Mouse (Mus musculus) hindbrain, embryonic 16.5 days (tissue): ENCODE results near the gene Slc13a4. TPM values are rescaled to one million over a fixed set of nuclear protein-coding genes. Genes with fewer than 3 reads are reported as not detected.
A peak's percentile ranks its signal among the peaks of the same experiment; 100 is the strongest.

Experiments
- ATAC-seq: fragments of 200-750 bp; cut with Nextera tagmentation; 2 replicates; pipeline ENCODE4 v1.8.0; 2017; ENCODE audit warnings: moderate TSS enrichment, moderate library complexity
- H3K27ac ChIP-seq: fragments of 300-500 bp; sonication (generic); 2 replicates; pipeline ENCODE4 v1.5.1; 2014; ENCODE audit warnings: low read depth, mild to moderate bottlenecking, control low read depth, low read length, moderate library complexity
- H3K27me3 ChIP-seq: fragments of 300-500 bp; sonication (generic); replicated peaks from 2 replicates; pipeline ENCODE4 v1.6.1; 2014; ENCODE audit warnings: low read length; ENCODE audit not compliant: control insufficient read depth, insufficient read depth
- H3K36me3 ChIP-seq: fragments of 300-500 bp; sonication (generic); 2 replicates; pipeline ENCODE4 v1.6.1; 2014; ENCODE audit warnings: mild to moderate bottlenecking, low read length, moderate library complexity, mixed read lengths; ENCODE audit not compliant: control insufficient read depth, insufficient read depth
- H3K4me1 ChIP-seq: fragments of 300-500 bp; sonication (generic); 2 replicates; pipeline ENCODE4 v1.6.1; 2014; ENCODE audit warnings: low read depth, low read length; ENCODE audit not compliant: control insufficient read depth, insufficient read depth
- H3K4me2 ChIP-seq: fragments of 300-500 bp; sonication (generic); 2 replicates; pipeline ENCODE4 v1.6.1; 2014; ENCODE audit warnings: mild to moderate bottlenecking, low read length, control low read depth, moderate library complexity
- H3K4me3 ChIP-seq: fragments of 300-500 bp; sonication (generic); 2 replicates; pipeline ENCODE4 v1.5.1; 2014; ENCODE audit warnings: mild to moderate bottlenecking, low read length, control low read depth, moderate library complexity
- H3K9ac ChIP-seq: fragments of 300-500 bp; sonication (generic); 2 replicates; pipeline ENCODE4 v1.6.1; 2014; ENCODE audit warnings: low read depth, mild to moderate bottlenecking, control low read depth, low read length, moderate library complexity
- H3K9me3 ChIP-seq: fragments of 300-500 bp; sonication (generic); 2 replicates; pipeline ENCODE4 v1.6.1; 2014; ENCODE audit warnings: mild to moderate bottlenecking, low read length, moderate library complexity; ENCODE audit not compliant: control insufficient read depth
- WGBS: fragments of 180-500 bp; shearing (Covaris S2); extraction: QIAGEN DNeasy Blood & Tissue Kit; methylation state at CpG from one replicate; pipeline ENCODE4 v1.1.7; 2014; 5-methylcytosine and 5-hydroxymethylcytosine counted together
- polyA plus RNA-seq: library from polyadenylated mRNA; unstranded; fragments of >200 nt; fragmentation: Nextera tagmentation; extraction: Ambion mirVana; gene quantifications from 2 replicates; pipeline ENCODE4 v1.2.1, GENCODE M21; 2015

The Slc13a4 gene
- 11.0 and 11.2 TPM in 2 replicates for polyA plus RNA-seq

DNA sequence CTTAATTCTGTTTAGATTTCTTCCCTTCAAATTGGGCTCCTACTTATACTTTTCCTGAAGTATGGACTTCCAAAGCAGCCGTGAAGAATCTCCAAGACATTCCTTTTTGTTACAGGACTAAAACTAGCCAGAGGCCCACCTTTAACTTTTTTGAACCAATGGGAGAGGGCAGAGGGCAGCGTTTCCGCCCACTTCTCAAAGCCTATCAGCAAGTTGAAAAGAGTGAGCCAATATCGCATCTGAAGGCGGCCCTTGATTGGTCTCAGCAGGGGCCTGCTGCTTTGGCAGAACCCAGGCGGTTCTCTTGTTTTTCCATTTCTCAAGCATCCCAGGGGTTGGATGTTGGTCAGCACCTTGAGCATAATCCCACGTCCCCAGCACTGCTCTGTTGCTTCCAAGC lies at the start of gene Slc13a4:
Gene Slc13a4, minus strand, starts transcription at position 95 of the 400 bp plus-strand sequence.
- no peak within 1 kb of the TSS for H3K4me2 ChIP-seq
- H3K9ac ChIP-seq = no peak within 1 kb of the TSS
- H3K9me3 ChIP-seq = no peaks in the 10 kb centered on the region
- H3K27ac ChIP-seq = no peak within 1 kb of the TSS
- no peak within 1 kb of the TSS for H3K4me3 ChIP-seq
- no peaks in the 10 kb centered on the region for H3K4me1 ChIP-seq
- H3K36me3 ChIP-seq = no peaks in the 10 kb centered on the region
- H3K27me3 ChIP-seq = no peaks in the 10 kb centered on the region
- ATAC-seq = no peak
- 21% methylated on average over 7 of the region's 7 CpGs for WGBS

DNA sequence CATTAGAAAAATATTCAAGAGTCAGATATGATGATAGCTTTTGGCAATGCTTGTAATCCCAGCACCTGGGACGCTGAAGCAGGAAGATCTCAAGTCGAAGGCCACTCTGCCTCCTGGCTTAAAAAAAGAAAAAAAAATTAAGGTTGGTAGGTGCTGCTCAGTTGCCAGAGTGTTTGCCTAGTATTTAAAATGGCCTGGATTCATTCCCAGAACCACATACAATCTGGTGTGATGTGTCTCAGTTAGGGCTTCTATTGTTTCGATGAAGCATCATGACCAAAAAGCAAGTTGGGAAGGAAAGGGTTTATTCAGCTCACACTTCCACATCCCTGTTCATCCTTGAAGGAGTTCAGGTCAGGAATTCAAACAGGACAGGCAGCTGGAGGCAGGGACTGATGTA lies 47.4 kb upstream of the Slc13a4 start:
- Histone ChIP-seq H3K9me3 (no peaks in the 10 kb centered on the region), H3K4me1 (peaks cover 4% of the 10 kb centered on the region), H3K4me2 (no peak overlapping the region), H3K36me3 (no peaks in the 10 kb centered on the region), H3K27ac (no peak overlapping the region), H3K27me3 (no peaks in the 10 kb centered on the region), H3K9ac (no peak overlapping the region), H3K4me3 (no peak overlapping the region)
- ATAC-seq = no peak
- 84% methylated on average over 3 of the region's 3 CpGs for WGBS

DNA sequence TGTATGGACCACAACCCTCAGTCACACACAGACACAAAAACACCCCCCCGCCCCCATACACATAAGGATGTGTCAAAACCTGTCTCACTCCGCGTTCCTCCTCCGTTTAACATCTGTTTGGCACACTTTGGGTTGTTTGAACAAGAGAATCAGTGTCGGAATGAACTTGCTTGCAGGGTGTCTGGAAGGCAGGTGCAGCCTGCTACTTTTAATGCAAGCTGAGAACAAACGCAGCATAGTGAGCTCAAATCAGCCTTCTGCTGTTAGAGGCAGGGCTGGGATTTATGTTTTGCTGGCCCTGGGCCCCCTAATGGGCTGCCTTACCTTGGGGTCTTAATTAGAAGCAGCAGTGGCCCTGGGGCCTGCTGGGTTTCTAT lies 46.7 kb upstream of the Slc13a4 start:
- Histone ChIP-seq H3K4me3 (no peak overlapping the region), H3K4me2 (no peak overlapping the region), H3K36me3 (no peaks in the 10 kb centered on the region), H3K4me1 (peaks cover 4% of the 10 kb centered on the region), H3K27me3 (no peaks in the 10 kb centered on the region), H3K9me3 (no peaks in the 10 kb centered on the region), H3K9ac (no peak overlapping the region), H3K27ac (no peak overlapping the region)
- peak; percentile 57; the same call in 1 of the 2 replicates for ATAC-seq
- WGBS = 12% methylated on average over 6 of the region's 6 CpGs

DNA sequence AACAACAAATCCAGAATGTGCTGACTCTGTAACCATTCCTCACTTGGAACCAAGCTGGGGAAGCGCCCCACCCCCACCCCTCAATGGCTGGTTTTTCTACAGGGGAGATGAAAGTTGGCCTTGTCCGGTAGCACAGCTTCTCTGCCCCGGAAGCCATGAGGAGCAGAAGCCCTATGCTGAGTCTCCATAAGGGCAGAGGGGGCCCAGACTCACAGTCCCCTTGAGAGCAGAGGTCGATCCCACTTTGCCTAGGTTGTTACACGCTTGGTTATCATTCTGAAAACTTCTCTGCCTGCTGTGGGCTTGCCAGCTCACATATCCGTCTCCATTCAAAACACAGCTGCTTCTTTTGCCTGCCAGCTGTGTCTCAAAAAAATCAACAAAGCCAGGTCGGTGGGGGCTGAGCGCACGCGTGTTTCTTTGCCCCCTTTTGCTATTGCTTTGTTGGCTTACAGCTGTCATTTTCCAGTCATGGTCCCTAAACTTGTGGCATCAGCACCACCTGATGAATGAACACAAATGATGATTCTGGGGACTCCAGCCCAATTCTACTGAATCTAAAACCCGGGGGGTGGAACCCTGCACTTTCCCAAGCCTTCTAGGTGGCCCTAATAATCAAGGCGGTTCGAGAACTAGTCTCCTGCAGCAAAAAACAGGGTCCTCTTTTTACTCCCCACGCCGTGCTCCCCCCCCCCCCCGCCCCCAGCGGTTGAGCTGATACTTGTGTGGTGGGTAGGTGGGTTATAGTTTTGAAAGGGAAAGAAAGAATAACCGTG lies 46.1 kb upstream of the Slc13a4 start:
- no peaks in the 10 kb centered on the region for H3K36me3 ChIP-seq
- peak overlapping the region; percentile 4; the same call in 1 of the 2 replicates for H3K4me2 ChIP-seq
- peaks cover 4% of the 10 kb centered on the region for H3K4me1 ChIP-seq
- H3K27ac ChIP-seq = no peak overlapping the region
- 7% methylated on average over 18 of the region's 18 CpGs for whole genome bisulfite sequencing
- H3K9ac ChIP-seq = no peak overlapping the region
- ATAC-seq = no peak
- H3K27me3 ChIP-seq = no peaks in the 10 kb centered on the region
- no peak overlapping the region for H3K4me3 ChIP-seq
- no peaks in the 10 kb centered on the region for H3K9me3 ChIP-seq

DNA sequence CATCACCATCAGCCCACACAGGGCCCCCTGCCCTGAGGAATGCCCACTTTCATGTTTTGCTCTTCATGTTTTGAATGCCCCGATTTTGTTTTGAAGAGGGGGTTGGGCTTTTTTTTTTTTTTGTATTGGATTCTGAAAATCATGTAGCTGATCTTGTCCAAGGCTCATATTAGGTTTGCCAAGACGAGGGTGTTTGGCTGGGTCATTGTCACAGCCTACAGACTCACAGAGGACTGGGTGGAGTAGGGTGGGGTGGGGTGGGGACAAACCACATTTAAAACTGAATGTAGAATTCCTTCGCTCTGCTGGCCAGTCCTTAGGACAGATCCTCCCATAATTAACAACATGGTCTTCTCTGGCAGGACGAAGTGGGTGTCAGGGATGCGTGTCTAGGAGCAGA lies 45.5 kb upstream of the Slc13a4 start:
- 62% methylated on average over 5 of the region's 5 CpGs for WGBS
- no peak overlapping the region for H3K9ac ChIP-seq
- ATAC-seq = no peak
- H3K9me3 ChIP-seq = no peaks in the 10 kb centered on the region
- no peak overlapping the region for H3K27ac ChIP-seq
- H3K27me3 ChIP-seq = no peaks in the 10 kb centered on the region
- H3K36me3 ChIP-seq = no peaks in the 10 kb centered on the region
- peaks cover 4% of the 10 kb centered on the region for H3K4me1 ChIP-seq
- H3K4me2 ChIP-seq = no peak overlapping the region
- H3K4me3 ChIP-seq = no peak overlapping the region

DNA sequence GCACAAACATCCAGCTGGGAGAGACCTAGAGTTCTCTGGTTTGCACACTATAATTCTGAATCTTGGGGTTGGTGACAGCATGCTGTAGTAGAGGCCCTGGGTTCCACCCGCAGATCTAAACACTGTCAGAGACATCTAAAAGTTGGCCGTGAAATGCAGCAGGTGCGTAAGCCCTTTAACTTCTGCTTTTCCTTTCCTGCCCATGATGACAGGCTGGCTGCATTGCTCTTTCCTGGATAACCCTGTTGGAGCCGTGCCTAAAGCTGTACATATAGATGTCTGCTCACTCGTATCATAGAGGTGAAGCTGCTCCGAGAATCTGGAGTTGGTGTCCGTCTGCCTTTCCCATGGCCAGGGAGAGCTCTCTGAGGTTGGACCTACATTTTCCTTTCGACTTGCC lies 44.9 kb upstream of the Slc13a4 start:
- H3K27ac ChIP-seq = no peak overlapping the region
- H3K4me2 ChIP-seq = no peak overlapping the region
- 85% methylated on average over 8 of the region's 8 CpGs for WGBS
- H3K27me3 ChIP-seq = no peaks in the 10 kb centered on the region
- no peaks in the 10 kb centered on the region for H3K9me3 ChIP-seq
- H3K4me3 ChIP-seq = no peak overlapping the region
- no peaks in the 10 kb centered on the region for H3K36me3 ChIP-seq
- H3K9ac ChIP-seq = no peak overlapping the region
- no peak for ATAC-seq
- peaks cover 4% of the 10 kb centered on the region for H3K4me1 ChIP-seq

DNA sequence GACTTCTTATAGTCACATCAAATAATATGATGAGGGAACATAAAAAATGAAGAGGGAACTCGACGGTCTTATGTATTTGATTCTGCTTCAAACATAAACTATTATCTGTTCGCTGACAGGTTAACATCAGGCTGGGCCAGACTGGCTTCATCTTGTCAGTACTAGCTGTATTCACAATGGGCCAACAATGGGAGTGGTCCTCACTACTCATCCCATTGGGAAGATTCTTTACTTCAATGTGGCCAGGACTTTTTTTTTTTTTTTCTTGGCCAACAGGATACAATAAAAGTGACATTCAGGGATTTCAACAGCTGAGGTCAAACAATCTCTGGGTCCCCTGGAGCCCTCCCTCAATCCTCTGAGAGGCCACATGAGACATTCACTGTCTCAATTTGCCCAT lies 43.9 kb upstream of the Slc13a4 start:
- no peak overlapping the region for H3K4me3 ChIP-seq
- H3K27ac ChIP-seq = no peak overlapping the region
- no peaks in the 10 kb centered on the region for H3K27me3 ChIP-seq
- peaks cover 4% of the 10 kb centered on the region for H3K4me1 ChIP-seq
- no peaks in the 10 kb centered on the region for H3K36me3 ChIP-seq
- ATAC-seq = no peak
- H3K4me2 ChIP-seq = no peak overlapping the region
- H3K9ac ChIP-seq = no peak overlapping the region
- 98% methylated on average over 3 of the region's 3 CpGs for WGBS
- no peaks in the 10 kb centered on the region for H3K9me3 ChIP-seq

DNA sequence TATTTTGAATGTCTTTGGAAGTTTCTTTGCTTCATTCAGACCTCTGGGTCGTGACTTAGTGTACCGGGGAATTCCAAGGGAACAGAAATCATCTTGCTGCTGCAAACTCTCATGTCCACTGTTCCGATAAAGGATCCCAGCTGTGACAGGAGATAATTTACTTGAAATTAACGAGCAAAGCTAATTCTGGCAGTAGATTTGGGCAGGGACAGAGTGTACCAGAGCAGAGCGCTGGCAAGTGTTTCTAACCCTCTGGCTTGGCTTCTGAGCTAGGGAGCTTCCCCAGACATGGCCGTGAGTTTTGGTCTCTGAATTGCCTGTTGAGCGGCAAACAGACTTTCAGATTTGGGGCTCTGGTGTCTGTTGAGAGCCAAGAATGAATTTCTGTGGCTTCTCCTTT lies 41.9 kb upstream of the Slc13a4 start:
- Histone ChIP-seq H3K9ac (no peak overlapping the region), H3K27me3 (no peaks in the 10 kb centered on the region), H3K4me3 (no peak overlapping the region), H3K4me1 (peaks cover 4% of the 10 kb centered on the region), H3K9me3 (no peaks in the 10 kb centered on the region), H3K36me3 (no peaks in the 10 kb centered on the region), H3K4me2 (no peak overlapping the region), H3K27ac (no peak overlapping the region)
- ATAC-seq = no peak
- WGBS = 49% methylated on average over 7 of the region's 7 CpGs

DNA sequence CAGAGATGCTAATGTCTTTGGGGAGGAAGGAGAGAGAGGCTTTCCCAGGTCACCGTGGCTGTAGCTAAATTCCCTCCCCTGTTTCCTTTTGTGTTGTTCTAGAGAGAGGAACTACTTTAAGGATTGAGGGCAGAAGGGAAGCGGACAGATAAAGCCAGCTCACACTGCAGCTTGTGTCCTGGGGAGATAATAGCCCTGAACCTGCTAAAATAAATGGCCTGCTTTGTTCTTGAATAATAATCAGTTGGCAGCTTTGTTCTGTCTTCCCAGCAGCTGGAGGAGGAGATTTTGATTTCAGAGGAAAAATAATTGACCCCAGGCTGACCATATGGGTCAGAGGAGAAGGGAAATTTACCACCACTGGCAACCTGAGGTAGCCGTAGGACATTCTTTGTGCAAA lies 30.7 kb upstream of the Slc13a4 start:
- Histone ChIP-seq H3K27ac (no peak overlapping the region), H3K36me3 (no peaks in the 10 kb centered on the region), H3K27me3 (no peaks in the 10 kb centered on the region), H3K9ac (no peak overlapping the region), H3K9me3 (no peaks in the 10 kb centered on the region), H3K4me1 (no peaks in the 10 kb centered on the region), H3K4me3 (no peak overlapping the region), H3K4me2 (no peak overlapping the region)
- no peak for ATAC-seq
- 7% methylated on average over 3 of the region's 3 CpGs for WGBS
